Mouse (Mus musculus) hematopoietic stem cell, adult 5-6 weeks (primary cell): Measurements from ENCODE around the gene Nupr1. TPM values are rescaled to one million over a fixed set of nuclear protein-coding genes. Genes with fewer than 3 reads are reported as not detected.
A peak's percentile ranks its signal among the peaks of the same experiment; 100 is the strongest.

Source experiments
- ATAC-seq, 2 experiments: fragments of 125-278 bp in 1 of 2; replicated peaks in 1 of 2; 2 replicates each; pipeline ENCODE4 v1.8.0; 2016 to 2017; ENCODE audit warnings: inconsistent platforms in 2 of 2, mild to moderate bottlenecking in 2 of 2, moderate number of reproducible peaks in 2 of 2, low read depth in 1 of 2, moderate TSS enrichment in 1 of 2; ENCODE audit not compliant: low FRiP score in 2 of 2, poor library complexity in 2 of 2, severe bottlenecking in 2 of 2, insufficient read depth in 1 of 2, low TSS enrichment in 1 of 2
- total RNA-seq: library from RNA; stranded (forward); fragments of 172-1452, 232-1000 nt; gene quantifications from 2 replicates; pipeline ENCODE4 v1.2.3, GENCODE M21; 2017

Gene Nupr1
- total RNA-seq, 1 experiment from 2014 or later = 6.2 TPM

GRCm38 (mm10) chr7:126583761-126584160 is 46.9 kb downstream of the Nupr1 start:
- ATAC-seq = no peak

- peak; percentile 41 to 48; a peak in 3 of 4 replicates for ATAC-seq
Observed at GRCm38 (mm10) chr7:126583251-126583709, 47.4 kb downstream of the Nupr1 start.

- no peak for ATAC-seq
Observed at GRCm38 (mm10) chr7:126582759-126583158, 47.9 kb downstream of the Nupr1 start.

- ATAC-seq = no peak
Observed at GRCm38 (mm10) chr7:126581661-126582060, 49.0 kb downstream of the Nupr1 start.

- ATAC-seq = no peak
Observed at GRCm38 (mm10) chr7:126579172-126579571, 51.5 kb downstream of the Nupr1 start.

GRCm38 (mm10) chr7:126576946-126577345 is 53.7 kb downstream of the Nupr1 start:
- peak in 1 of 2 experiments; percentile 46; a peak in 1 of 4 replicates for ATAC-seq

Other genes starting within 250 kb of the Nupr1 start
- 13.6 and 14.4 TPM in 2 replicates for gene Nfatc2ip, start 234.1 kb downstream of the Nupr1 start, total RNA-seq
- not detected in 2 replicates for gene Cd19, start 216.0 kb downstream of the Nupr1 start, total RNA-seq
- gene Rabep2, start 202.1 kb downstream of the Nupr1 start, total RNA-seq = 33.8 and 36.4 TPM in 2 replicates
- gene Atp2a1, start 167.8 kb downstream of the Nupr1 start, total RNA-seq = 0.30 TPM in 1 of 2 replicates, not detected in the other
- 15.3 and 20.9 TPM in 2 replicates for gene Sh2b1, start 155.4 kb downstream of the Nupr1 start, total RNA-seq
- gene Tufm, start 143.5 kb downstream of the Nupr1 start, total RNA-seq = 48.1 and 99.2 TPM in 2 replicates
- gene Atxn2l, start 127.4 kb downstream of the Nupr1 start, total RNA-seq = 40.0 and 40.2 TPM in 2 replicates
- 187 and 207 TPM in 2 replicates for gene Eif3c, start 64.5 kb downstream of the Nupr1 start, total RNA-seq
- gene Apobr, start 45.9 kb downstream of the Nupr1 start, total RNA-seq = 24.8 and 26.0 TPM in 2 replicates
- 26.1 and 57.4 TPM in 2 replicates for gene Cln3, start 45.0 kb downstream of the Nupr1 start, total RNA-seq
- gene Il27, start 35.9 kb downstream of the Nupr1 start, total RNA-seq = 3.2 and 3.6 TPM in 2 replicates
- 33.2 and 46.9 TPM in 2 replicates for gene Sgf29, start 18.4 kb upstream of the Nupr1 start, total RNA-seq
- gene Sult1a1, start 45.6 kb upstream of the Nupr1 start, total RNA-seq = 8.2 and 17.1 TPM in 2 replicates
- gene Bola2, start 64.5 kb upstream of the Nupr1 start, total RNA-seq = 73.1 and 88.6 TPM in 2 replicates
- gene Slx1b, start 64.9 kb upstream of the Nupr1 start, total RNA-seq = 4.1 and 6.3 TPM in 2 replicates
- gene Coro1a, start 76.9 kb upstream of the Nupr1 start, total RNA-seq = 352 and 456 TPM in 2 replicates
- 32.4 and 35.8 TPM in 2 replicates for gene Mapk3, start 128.7 kb upstream of the Nupr1 start, total RNA-seq
- 3.3 and 16.4 TPM in 2 replicates for gene Gdpd3, start 135.5 kb upstream of the Nupr1 start, total RNA-seq
- gene Ypel3, start 146.1 kb upstream of the Nupr1 start, total RNA-seq = 50.3 and 74.9 TPM in 2 replicates
- 0.25 TPM in 1 of 2 replicates, not detected in the other for gene Tbx6, start 150.6 kb upstream of the Nupr1 start, total RNA-seq
- 119 and 131 TPM in 2 replicates for gene Ppp4c, start 161.6 kb upstream of the Nupr1 start, total RNA-seq
- not detected in 2 replicates for gene Fam57b, start 166.8 kb upstream of the Nupr1 start, total RNA-seq
- gene 4930451I11Rik, start 200.8 kb upstream of the Nupr1 start, total RNA-seq = not detected in 2 replicates
- gene Doc2a, start 216.6 kb upstream of the Nupr1 start, total RNA-seq = not detected in 2 replicates
- gene Hirip3, start 231.1 kb upstream of the Nupr1 start, total RNA-seq = 128 and 398 TPM in 2 replicates
- 33.2 and 35.6 TPM in 2 replicates for gene Ino80e, start 231.5 kb upstream of the Nupr1 start, total RNA-seq